Mouse (Mus musculus): Measurements from ENCODE around the gene Il20.

DNA sequence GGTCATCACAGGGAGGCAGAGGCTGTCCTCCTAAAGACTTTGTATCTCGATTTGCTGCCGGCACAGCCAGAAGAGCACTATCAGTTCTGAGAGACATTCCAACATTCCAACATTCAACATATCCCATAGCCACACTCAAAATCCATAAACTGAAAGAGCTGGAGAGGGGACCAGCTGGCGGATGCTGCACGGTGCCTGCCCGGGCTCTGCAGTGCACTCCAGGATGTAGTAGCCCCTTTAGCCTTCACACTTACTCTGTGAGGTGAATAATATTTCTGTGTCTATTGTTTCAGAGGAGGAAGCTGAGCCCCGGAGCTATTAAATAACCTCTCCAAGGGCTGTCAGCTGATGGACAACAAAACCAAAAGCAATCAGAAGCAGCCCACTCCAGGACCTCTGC is 35.7 kb upstream of the Il20 start:
- no peak for TF ChIP-seq CTCF (conservative IDR thresholded peaks at IDR 0.05; ENCODE audit: insufficient read depth, insufficient read length, low read depth, low read length)
- TF ChIP-seq POLR2A (IDR thresholded peaks at IDR 0.05; ENCODE audit: low read depth, low read length) = no peak

All from kidney, adult 2 months (tissue).